Mouse (Mus musculus) gastrocnemius, postnatal 25 days (tissue): ENCODE data around the gene Cux2. TPM values are rescaled to one million over a fixed set of nuclear protein-coding genes. Genes with fewer than 3 reads are reported as not detected.
A peak's percentile ranks its signal among the peaks of the same experiment; 100 is the strongest.

Source experiments
- DNase-seq: peaks from one replicate; pipeline ENCODE4 v3.0.0; 2022
- total RNA-seq, 2 experiments: library from RNA; stranded (reverse); gene quantifications; 1 replicate in 1 of 2; 2 replicates in 1 of 2; pipeline ENCODE4 v1.2.3; 2021

Gene Cux2
- total RNA-seq, 2 experiments from 2014 or later: 1.8 to 6.9 TPM

GRCm38 (mm10) chr5:122059060-122060017, 9.4 kb upstream of the Cux2 start:
- DNase-seq: peak; percentile 26

- no peak for DNase-seq
These were observed 7.7 kb upstream of the Cux2 start for GRCm38 (mm10) chr5:122057622-122058021.

GRCm38 (mm10) chr5:122056557-122056956, 6.7 kb upstream of the Cux2 start:
- no peak for DNase-seq

- peak; percentile 29 for DNase-seq
These were observed 4.4 kb upstream of the Cux2 start for GRCm38 (mm10) chr5:122054130-122054843.

- DNase-seq: no peak
These were observed 3.7 kb upstream of the Cux2 start for GRCm38 (mm10) chr5:122053587-122053986.

- no peak for DNase-seq
These were observed 867 bp upstream of the Cux2 start for GRCm38 (mm10) chr5:122050832-122051105.

- peak; percentile 43 for DNase-seq
These were observed 262 bp downstream of the Cux2 start for GRCm38 (mm10) chr5:122049664-122050016.

GRCm38 (mm10) chr5:122048686-122049663, 927 bp downstream of the Cux2 start:
- DNase-seq: no peak

- DNase-seq: no peak
These were observed 1.6 kb downstream of the Cux2 start for GRCm38 (mm10) chr5:122048252-122048651.

GRCm38 (mm10) chr5:122047791-122048190, 2.1 kb downstream of the Cux2 start:
- DNase-seq: no peak

GRCm38 (mm10) chr5:122043567-122043966, 6.3 kb downstream of the Cux2 start:
- no peak for DNase-seq

GRCm38 (mm10) chr5:122035278-122035677, 14.6 kb downstream of the Cux2 start:
- DNase-seq: no peak

- no peak for DNase-seq
These were observed 16.8 kb downstream of the Cux2 start for GRCm38 (mm10) chr5:122033167-122033478.

- no peak for DNase-seq
These were observed 17.3 kb downstream of the Cux2 start for GRCm38 (mm10) chr5:122032471-122033166.

- no peak for DNase-seq
These were observed 18.8 kb downstream of the Cux2 start for GRCm38 (mm10) chr5:122031146-122031545.

GRCm38 (mm10) chr5:122030640-122031039, 19.3 kb downstream of the Cux2 start:
- no peak for DNase-seq

GRCm38 (mm10) chr5:122026771-122027170, 23.1 kb downstream of the Cux2 start:
- DNase-seq: no peak

GRCm38 (mm10) chr5:122026284-122026683, 23.6 kb downstream of the Cux2 start:
- no peak for DNase-seq

- DNase-seq: no peak
These were observed 24.8 kb downstream of the Cux2 start for GRCm38 (mm10) chr5:122025117-122025516.

- DNase-seq: no peak
These were observed 30.6 kb downstream of the Cux2 start for GRCm38 (mm10) chr5:122019288-122019687.

- no peak for DNase-seq
These were observed 32.1 kb downstream of the Cux2 start for GRCm38 (mm10) chr5:122017778-122018177.

GRCm38 (mm10) chr5:122017269-122017668, 32.6 kb downstream of the Cux2 start:
- DNase-seq: no peak
